Comparison of ENCODE assay signal across 22 mouse cellular contexts in the genomic region with DNA sequence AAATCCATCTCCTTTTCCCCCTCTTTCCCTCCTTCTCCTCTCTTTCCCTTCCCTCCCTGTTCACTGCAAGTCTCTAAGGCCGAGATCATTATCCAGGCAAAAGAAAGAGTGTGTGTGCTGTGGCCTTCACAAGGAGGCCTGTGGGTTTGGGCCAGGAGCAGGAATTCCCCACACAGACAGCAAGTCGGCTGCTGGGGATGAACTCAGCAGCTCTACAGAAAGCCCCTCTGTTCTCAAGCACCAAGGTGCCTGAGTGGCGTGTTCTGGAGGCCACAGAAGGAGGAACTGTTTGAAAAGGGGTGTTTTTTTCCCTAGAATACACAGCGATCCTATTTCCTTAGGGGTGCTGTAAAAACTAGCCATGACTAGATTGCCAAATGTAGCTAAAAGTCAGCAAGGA. TPM values are rescaled to one million over a fixed set of nuclear protein-coding genes. Genes with fewer than 3 reads are reported as not detected.
DNase-seq lines count a peak whose midpoint lies in the region; ATAC-seq and TF ChIP-seq lines count a peak whose summit lies in the region.
"Had no signal": no experiment of that assay in that cellular context is flagged by ENCODE, and none has a peak within 500 bp of the region (broad histone marks: within the 10 kb centered on the region; RNA-seq: fewer than 3 reads in every experiment).

No protein-coding gene starts in this region.

- H3K9ac ChIP-seq in embryonic facial prominence, embryonic 13.5 days = no peak overlapping the region
- H3K9ac ChIP-seq in embryonic facial prominence, embryonic 15.5 days = no peak overlapping the region
- no peak overlapping the region for H3K9ac ChIP-seq in stomach, embryonic 14.5 days (replicated peaks; ENCODE audit: low read depth, low read length)
- H3K9ac ChIP-seq: hindbrain, embryonic 13.5 days; liver, embryonic 12.5 days had no signal

- peak; percentile 52; the same call in 1 of the 2 replicates for ATAC-seq in embryonic facial prominence, embryonic 13.5 days (ENCODE audit: insufficient number of reproducible peaks, insufficient read depth, low FRiP score, low TSS enrichment, low read depth)
- ATAC-seq in embryonic facial prominence, embryonic 15.5 days (ENCODE audit: insufficient number of reproducible peaks, low FRiP score, low TSS enrichment, low read depth) = peak; percentile 57
- no peak for ATAC-seq in stomach, embryonic 14.5 days (ENCODE audit: insufficient number of reproducible peaks, insufficient read depth, low FRiP score, low read depth)
- ATAC-seq: CD4-positive, CD25-positive, alpha-beta regulatory T cell, adult 4 months; liver, embryonic 12.5 days; midbrain, embryonic 16.5 days had no signal

- TF ChIP-seq CTCF in kidney, adult 2 months (conservative IDR thresholded peaks at IDR 0.05; ENCODE audit: insufficient read depth, insufficient read length, low read depth, low read length) = no peak

- no peaks in the 10 kb centered on the region for H3K27me3 ChIP-seq in embryonic facial prominence, embryonic 13.5 days
- no peaks in the 10 kb centered on the region for H3K27me3 ChIP-seq in embryonic facial prominence, embryonic 10.5 days (replicated peaks; ENCODE audit: low read depth, poor library complexity, severe bottlenecking)
- no peaks in the 10 kb centered on the region for H3K27me3 ChIP-seq in kidney, adult 2 months (replicated peaks; ENCODE audit: control insufficient read depth, insufficient read depth, low read length)
- H3K27me3 ChIP-seq in embryonic facial prominence, embryonic 15.5 days = no peaks in the 10 kb centered on the region
- no peaks in the 10 kb centered on the region for H3K27me3 ChIP-seq in stomach, embryonic 14.5 days (ENCODE audit: control insufficient read depth, insufficient read depth, low read length)
- H3K27me3 ChIP-seq: hindbrain, embryonic 13.5 days; liver, embryonic 12.5 days had no signal

- H3K4me2 ChIP-seq in embryonic facial prominence, embryonic 13.5 days = no peak overlapping the region
- no peak overlapping the region for H3K4me2 ChIP-seq in embryonic facial prominence, embryonic 15.5 days (replicated peaks)
- H3K4me2 ChIP-seq in stomach, embryonic 14.5 days (replicated peaks; ENCODE audit: low read depth, low read length) = no peak overlapping the region
- H3K4me2 ChIP-seq: hindbrain, embryonic 13.5 days; liver, embryonic 12.5 days had no signal

- H3K27ac ChIP-seq in embryonic facial prominence, embryonic 13.5 days = peak overlapping the region; percentile 52
- H3K27ac ChIP-seq in embryonic facial prominence, embryonic 10.5 days (replicated peaks) = no peak overlapping the region
- H3K27ac ChIP-seq in kidney, adult 2 months (ENCODE audit: insufficient read depth, low read depth, low read length) = no peak overlapping the region
- peak overlapping the region; percentile 22; the same call in 1 of the 2 replicates for H3K27ac ChIP-seq in embryonic facial prominence, embryonic 15.5 days (replicated peaks)
- H3K27ac ChIP-seq in stomach, embryonic 14.5 days (ENCODE audit: low read length) = peak overlapping the region; percentile 50; the same call in 1 of the 2 replicates
- H3K27ac ChIP-seq: heart, embryonic 10.5 days; hindbrain, embryonic 13.5 days; liver, embryonic 12.5 days had no signal

- no peak for TF ChIP-seq POLR2A in kidney, adult 2 months (IDR thresholded peaks at IDR 0.05; ENCODE audit: low read depth, low read length)

- DNase-seq in embryonic facial prominence, embryonic 10.5 days (ENCODE audit: low spot score) = no peak
- DNase-seq in kidney, postnatal 4 days = peak; percentile 10 to 11
- DNase-seq in kidney, adult 2 months = no peak
- no peak for DNase-seq in heart, postnatal 14 days
- no peak for DNase-seq in left cerebral cortex, postnatal 25 days (ENCODE audit: low spot score in 2 of 2)
- DNase-seq: adrenal gland, adult 2 months; cerebellum, adult 11 months; gastrocnemius, postnatal 25 days; heart, postnatal 10 days; kidney, adult 8-10 months; lung, postnatal 14 days; thymus, postnatal 25 days had no signal

- no peaks in the 10 kb centered on the region for H3K36me3 ChIP-seq in embryonic facial prominence, embryonic 13.5 days
- H3K36me3 ChIP-seq in embryonic facial prominence, embryonic 10.5 days (replicated peaks) = no peaks in the 10 kb centered on the region
- H3K36me3 ChIP-seq in kidney, adult 2 months (ENCODE audit: control insufficient read depth, insufficient read depth, low read length) = no peaks in the 10 kb centered on the region
- no peaks in the 10 kb centered on the region for H3K36me3 ChIP-seq in embryonic facial prominence, embryonic 15.5 days
- H3K36me3 ChIP-seq in stomach, embryonic 14.5 days (ENCODE audit: control insufficient read depth, insufficient read depth, low read length) = no peaks in the 10 kb centered on the region
- H3K36me3 ChIP-seq: heart, embryonic 10.5 days; hindbrain, embryonic 13.5 days; liver, embryonic 12.5 days had no signal

- 31% methylated on average over 4 of the region's 4 CpGs for WGBS in embryonic facial prominence, embryonic 13.5 days
- 53% methylated on average over 4 of the region's 4 CpGs for WGBS in embryonic facial prominence, embryonic 10.5 days
- WGBS in kidney, adult 2 months = 53% methylated on average over 4 of the region's 4 CpGs
- WGBS in embryonic facial prominence, embryonic 15.5 days = 32% methylated on average over 4 of the region's 4 CpGs
- WGBS in stomach, embryonic 14.5 days = 34% methylated on average over 4 of the region's 4 CpGs

- H3K4me3 ChIP-seq in embryonic facial prominence, embryonic 13.5 days = no peak overlapping the region
- no peak overlapping the region for H3K4me3 ChIP-seq in embryonic facial prominence, embryonic 10.5 days
- no peak overlapping the region for H3K4me3 ChIP-seq in kidney, adult 2 months (ENCODE audit: insufficient read depth, low read depth, low read length)
- no peak overlapping the region for H3K4me3 ChIP-seq in embryonic facial prominence, embryonic 15.5 days (replicated peaks)
- no peak overlapping the region for H3K4me3 ChIP-seq in stomach, embryonic 14.5 days (ENCODE audit: low read depth, low read length)
- H3K4me3 ChIP-seq: heart, embryonic 10.5 days; hindbrain, embryonic 13.5 days; liver, embryonic 12.5 days had no signal

- H3K9me3 ChIP-seq in embryonic facial prominence, embryonic 13.5 days = no peaks in the 10 kb centered on the region
- no peaks in the 10 kb centered on the region for H3K9me3 ChIP-seq in embryonic facial prominence, embryonic 10.5 days
- no peaks in the 10 kb centered on the region for H3K9me3 ChIP-seq in embryonic facial prominence, embryonic 15.5 days (replicated peaks)
- H3K9me3 ChIP-seq in stomach, embryonic 14.5 days (ENCODE audit: control insufficient read depth, low read depth, low read length) = no peaks in the 10 kb centered on the region
- H3K9me3 ChIP-seq: heart, embryonic 10.5 days; hindbrain, embryonic 13.5 days; liver, embryonic 12.5 days had no signal

- H3K4me1 ChIP-seq in embryonic facial prominence, embryonic 13.5 days = peaks cover 6% of the 10 kb centered on the region; the same call in 1 of the 2 replicates
- H3K4me1 ChIP-seq in embryonic facial prominence, embryonic 10.5 days = no peaks in the 10 kb centered on the region
- H3K4me1 ChIP-seq in kidney, adult 2 months (ENCODE audit: control insufficient read depth, insufficient read depth, low read length) = no peaks in the 10 kb centered on the region
- 0 out of 2 replicates have a peak, but pooled peaks cover 4% of the 10 kb centered on the region for H3K4me1 ChIP-seq in embryonic facial prominence, embryonic 15.5 days
- peaks cover 6% of the 10 kb centered on the region; the same call in 1 of the 2 replicates for H3K4me1 ChIP-seq in stomach, embryonic 14.5 days (ENCODE audit: control insufficient read depth, insufficient read depth, low read length)
- H3K4me1 ChIP-seq: hindbrain, embryonic 13.5 days; liver, embryonic 12.5 days had no signal

- intact Hi-C loops in heart, postnatal 14 days (cut with DNase I) = no loop called here
- intact Hi-C loops in left cerebral cortex, postnatal 25 days (cut with DNase I) = no loop called here

RNA-seq across cellular contexts. Expression of a gene that starts 12.5 kb away (rescaled TPM):
- 10.5 and 11.4 TPM in 2 replicates for polyA plus RNA-seq in embryonic facial prominence, embryonic 13.5 days (2015; fragmentation: Nextera tagmentation; extraction: Ambion mirVana)
- 8.1 and 8.8 TPM in 2 replicates for polyA plus RNA-seq in embryonic facial prominence, embryonic 10.5 days (2016; fragmentation: Nextera tagmentation; extraction: Ambion mirVana)
- 0.03 and 0.08 TPM in 2 replicates for polyA plus RNA-seq in kidney, adult 2 months (2012; rRNA removed)
- polyA plus RNA-seq in embryonic facial prominence, embryonic 15.5 days (2015; fragmentation: Nextera tagmentation; extraction: Ambion mirVana) = 10.9 and 15.9 TPM in 2 replicates
- 19.5 and 20.4 TPM in 2 replicates for polyA plus RNA-seq in stomach, embryonic 14.5 days (2014; fragmentation: Nextera tagmentation; extraction: Ambion mirVana)
- total RNA-seq in heart, postnatal 14 days (2021) = not detected
- 1 to 10 TPM; 5.1 to 5.9 TPM for total RNA-seq in left cerebral cortex, postnatal 25 days (2021)
- total RNA-seq: gastrocnemius, postnatal 25 days; heart, postnatal 10 days; megakaryocyte-erythroid progenitor cell, adult 5-6 weeks; MEL had no signal
- polyA plus RNA-seq: CD4-positive, CD25-positive, alpha-beta regulatory T cell, adult 4 months had no signal

Comparison
In these comparisons a context has a peak if more than half of its experiments do, and no peak if none do; other contexts are left out.
1. H3K27ac ChIP-seq: peak in embryonic facial prominence, embryonic 13.5 days (single experiment), embryonic facial prominence, embryonic 15.5 days (single experiment) and stomach, embryonic 14.5 days (single experiment); none in embryonic facial prominence, embryonic 10.5 days (single experiment) and kidney, adult 2 months (single experiment).
2. DNase-seq: peak in kidney, postnatal 4 days (2 of 2); none in embryonic facial prominence, embryonic 10.5 days (single experiment), kidney, adult 2 months (single experiment), heart, postnatal 14 days (0 of 2) and left cerebral cortex, postnatal 25 days (0 of 2).